Mouse (Mus musculus): ENCODE data around the gene Rab21. TPM values are rescaled to one million over a fixed set of nuclear protein-coding genes. Genes with fewer than 3 reads are reported as not detected.
"Not testable (repeated sequence)": the region's sequence is repeated elsewhere in the genome, so short reads cannot be mapped to it uniquely, and the experiment has no call there.

Gene Rab21
- total RNA-seq, 1 experiment from 2014 or later, result 49.5 TPM

DNA sequence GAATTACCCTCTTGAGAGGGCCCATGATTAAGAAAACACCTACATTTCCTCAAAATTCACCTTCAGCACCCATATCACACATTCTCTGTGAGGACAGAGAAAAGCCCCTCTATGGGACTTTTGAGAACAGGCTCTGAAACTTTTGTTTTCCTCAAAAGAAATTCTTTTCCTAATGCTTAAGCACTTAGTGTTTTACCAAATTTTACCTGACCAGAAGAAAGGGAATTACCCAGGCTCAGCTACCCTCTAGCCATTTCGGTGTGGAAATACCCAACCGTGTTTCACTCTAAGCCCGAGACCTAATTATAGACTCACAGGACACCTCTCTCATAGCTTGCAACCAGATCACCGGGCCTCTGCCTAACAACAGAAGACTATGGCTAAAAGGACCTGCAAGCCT is 17.6 kb upstream of the Rab21 start:
- no peak for ATAC-seq (replicated peaks; ENCODE audit: insufficient number of reproducible peaks, low FRiP score, low TSS enrichment, poor library complexity, severe bottlenecking)

GRCm38 (mm10) chr10:115332420-115332952 is 17.1 kb upstream of the Rab21 start:
- ATAC-seq (replicated peaks; ENCODE audit: insufficient number of reproducible peaks, low FRiP score, low TSS enrichment, poor library complexity, severe bottlenecking), result no peak

GRCm38 (mm10) chr10:115329010-115329530 is 13.7 kb upstream of the Rab21 start:
- ATAC-seq (replicated peaks; ENCODE audit: insufficient number of reproducible peaks, low FRiP score, low TSS enrichment, poor library complexity, severe bottlenecking), result no peak

DNA sequence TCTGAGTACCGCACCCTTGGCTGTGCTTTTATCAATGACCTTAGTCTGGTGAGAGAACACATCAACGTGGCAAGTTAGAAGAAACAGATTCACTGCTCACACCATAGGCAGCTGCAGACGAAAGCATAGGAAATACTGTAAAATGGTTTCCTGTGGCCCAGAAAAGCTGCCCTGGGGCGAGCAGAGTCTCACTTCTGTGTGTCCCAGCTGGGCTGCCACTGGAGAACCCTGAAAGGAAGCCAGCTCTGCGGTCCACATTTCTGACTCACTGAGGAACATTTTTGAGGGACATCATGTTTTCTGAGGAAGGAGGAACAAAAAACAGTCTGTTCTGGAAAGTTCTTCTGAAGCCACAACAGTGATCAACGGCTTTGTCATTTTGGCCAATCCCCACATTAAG is 13.1 kb upstream of the Rab21 start:
- ATAC-seq (replicated peaks; ENCODE audit: insufficient number of reproducible peaks, low FRiP score, low TSS enrichment, poor library complexity, severe bottlenecking), result no peak

- peak; percentile 62; the same call in 1 of the 2 replicates for ATAC-seq (replicated peaks; ENCODE audit: insufficient number of reproducible peaks, low FRiP score, low TSS enrichment, poor library complexity, severe bottlenecking)
These were observed 7.9 kb upstream of the Rab21 start for GRCm38 (mm10) chr10:115323295-115323694.

DNA sequence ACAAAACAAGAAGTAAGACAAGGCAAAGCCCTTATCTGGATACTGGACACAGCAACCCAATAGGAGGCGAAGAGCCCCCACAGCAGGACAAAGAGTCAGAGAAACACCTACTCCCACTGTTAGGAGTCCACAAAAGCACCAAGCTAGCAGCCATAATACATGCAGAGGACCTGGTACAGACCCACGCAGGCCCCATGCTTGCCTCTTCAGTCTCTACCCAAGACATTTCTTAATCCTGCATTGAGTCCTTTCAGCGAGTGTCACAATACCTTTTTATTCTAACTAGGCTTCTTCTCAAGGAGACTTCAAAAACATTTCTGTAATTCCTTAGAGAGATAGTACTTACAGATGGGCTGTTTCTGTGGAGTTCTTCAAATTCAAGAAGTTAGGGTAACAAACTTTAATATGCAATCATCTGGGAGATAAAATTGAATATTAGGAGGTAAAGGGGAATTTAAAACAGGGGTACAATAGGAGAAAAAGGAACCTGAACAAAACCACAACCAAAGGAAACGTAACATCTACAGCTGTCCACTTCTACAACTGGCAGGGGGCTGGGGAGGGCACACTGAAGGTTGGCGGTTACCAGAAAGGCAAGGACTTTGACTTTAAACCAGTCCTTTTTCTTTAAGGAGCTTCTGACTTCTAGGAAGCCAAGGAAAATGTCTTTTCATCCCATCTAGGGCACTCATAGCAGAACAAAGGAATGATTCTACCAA is 6.1 kb upstream of the Rab21 start:
- no peak for ATAC-seq (replicated peaks; ENCODE audit: insufficient number of reproducible peaks, low FRiP score, low TSS enrichment, poor library complexity, severe bottlenecking)

GRCm38 (mm10) chr10:115318388-115318787 is 3.0 kb upstream of the Rab21 start:
- not testable (repeated sequence) for ATAC-seq (replicated peaks; ENCODE audit: insufficient number of reproducible peaks, low FRiP score, low TSS enrichment, poor library complexity, severe bottlenecking)

- no peak for ATAC-seq (replicated peaks; ENCODE audit: insufficient number of reproducible peaks, low FRiP score, low TSS enrichment, poor library complexity, severe bottlenecking)
These were observed 919 bp upstream of the Rab21 start for GRCm38 (mm10) chr10:115316313-115316712.

DNA sequence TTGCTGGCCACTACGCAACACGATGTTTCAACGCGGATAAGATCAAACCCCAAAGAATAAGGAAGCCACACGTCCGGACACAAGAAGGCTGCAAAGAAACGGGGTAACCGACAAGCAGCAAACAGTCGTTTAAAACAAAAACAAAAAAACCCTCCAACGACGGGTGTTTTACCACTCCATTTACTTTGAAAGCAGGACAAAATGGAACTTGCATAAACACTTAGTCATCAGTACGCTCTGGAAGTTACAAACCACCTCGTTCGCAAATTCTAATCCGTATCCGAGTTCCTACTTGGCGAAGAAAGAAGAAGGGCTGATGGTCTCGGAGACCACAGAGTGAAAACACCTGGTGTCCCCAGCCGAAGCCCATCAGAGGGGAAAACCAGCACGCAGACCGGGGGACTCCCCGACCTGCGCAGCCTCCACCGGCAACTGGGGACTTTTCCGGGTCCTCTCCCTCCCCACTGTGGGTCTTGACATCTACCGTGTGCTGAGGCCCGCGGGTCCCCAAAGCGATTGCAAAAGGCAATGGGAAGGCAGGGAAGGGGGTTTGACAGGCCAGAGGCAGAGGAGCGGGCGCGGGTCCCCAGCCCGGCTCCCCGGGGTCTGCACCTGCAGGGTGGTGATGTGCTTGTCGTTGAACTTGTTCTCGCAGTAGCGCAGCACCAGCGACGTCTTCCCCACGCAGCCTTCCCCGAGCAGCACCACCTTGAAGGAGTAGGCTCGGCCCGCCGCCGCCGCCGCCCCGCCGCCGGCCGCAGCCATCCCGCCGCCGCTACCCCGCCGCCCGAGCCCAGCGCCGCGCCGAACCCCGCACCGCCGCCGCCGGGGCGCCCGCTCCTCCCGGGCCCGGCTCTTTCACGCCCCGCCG is 577 bp downstream of the Rab21 start:
- no peak for ATAC-seq (replicated peaks; ENCODE audit: insufficient number of reproducible peaks, low FRiP score, low TSS enrichment, poor library complexity, severe bottlenecking)

- no peak for ATAC-seq (replicated peaks; ENCODE audit: insufficient number of reproducible peaks, low FRiP score, low TSS enrichment, poor library complexity, severe bottlenecking)
These were observed 1.2 kb downstream of the Rab21 start for GRCm38 (mm10) chr10:115314287-115314581.

GRCm38 (mm10) chr10:115313641-115314286 is 1.6 kb downstream of the Rab21 start:
- ATAC-seq (replicated peaks; ENCODE audit: insufficient number of reproducible peaks, low FRiP score, low TSS enrichment, poor library complexity, severe bottlenecking), result no peak

- ATAC-seq (replicated peaks; ENCODE audit: insufficient number of reproducible peaks, low FRiP score, low TSS enrichment, poor library complexity, severe bottlenecking), result no peak
These were observed 2.7 kb downstream of the Rab21 start for GRCm38 (mm10) chr10:115312732-115313131.

GRCm38 (mm10) chr10:115312194-115312593 is 3.2 kb downstream of the Rab21 start:
- no peak for ATAC-seq (replicated peaks; ENCODE audit: insufficient number of reproducible peaks, low FRiP score, low TSS enrichment, poor library complexity, severe bottlenecking)

GRCm38 (mm10) chr10:115311263-115311965 is 4.0 kb downstream of the Rab21 start:
- ATAC-seq (replicated peaks; ENCODE audit: insufficient number of reproducible peaks, low FRiP score, low TSS enrichment, poor library complexity, severe bottlenecking), result 0 out of 2 replicates have a peak, but pooled peaks have one; percentile 24

DNA sequence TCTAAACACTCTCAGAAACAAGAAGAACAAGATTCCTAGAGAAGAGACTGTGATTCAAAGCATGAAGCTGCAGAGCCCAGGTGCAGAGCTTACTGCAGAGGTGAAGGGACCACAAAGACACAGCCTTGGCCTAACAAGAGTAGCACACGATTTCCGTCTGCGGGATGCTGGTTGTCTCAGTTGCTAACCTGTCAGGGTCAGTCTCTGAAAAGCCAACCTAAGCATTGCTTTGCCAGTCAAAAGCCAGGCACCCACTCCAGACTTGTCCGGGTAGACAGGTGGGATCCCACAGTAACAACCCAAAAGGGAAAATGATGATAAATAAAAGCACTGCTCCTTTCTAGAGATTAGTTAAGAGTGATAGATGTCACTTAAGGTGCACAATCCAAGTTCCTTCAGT is 6.2 kb downstream of the Rab21 start:
- ATAC-seq (replicated peaks; ENCODE audit: insufficient number of reproducible peaks, low FRiP score, low TSS enrichment, poor library complexity, severe bottlenecking), result no peak

DNA sequence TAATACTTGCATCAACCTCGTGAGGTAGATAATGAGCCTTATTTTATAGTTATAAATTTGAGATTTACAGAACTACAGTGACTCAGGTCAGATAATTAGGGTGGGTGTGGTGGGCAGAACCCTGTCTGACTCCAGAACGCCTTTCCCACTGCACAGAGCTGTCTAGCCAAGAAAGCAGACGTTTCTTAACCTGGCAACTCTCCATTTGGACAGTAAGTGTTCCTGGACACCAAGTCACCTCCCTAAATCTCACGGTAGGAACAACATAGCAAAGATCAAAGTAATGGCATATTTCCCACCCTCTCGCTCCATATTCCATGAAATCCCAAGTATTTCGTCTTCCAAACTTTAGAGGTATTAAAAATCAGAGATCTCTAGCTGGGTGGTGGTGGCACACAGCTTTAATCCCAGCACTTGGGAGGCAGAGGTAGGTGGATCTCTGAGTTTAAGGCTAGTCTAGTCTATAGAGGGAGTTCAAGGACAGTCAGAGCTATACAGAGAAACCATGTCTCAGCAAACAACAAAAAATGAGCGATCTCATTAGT is 8.0 kb downstream of the Rab21 start:
- ATAC-seq (replicated peaks; ENCODE audit: insufficient number of reproducible peaks, low FRiP score, low TSS enrichment, poor library complexity, severe bottlenecking), result no peak

DNA sequence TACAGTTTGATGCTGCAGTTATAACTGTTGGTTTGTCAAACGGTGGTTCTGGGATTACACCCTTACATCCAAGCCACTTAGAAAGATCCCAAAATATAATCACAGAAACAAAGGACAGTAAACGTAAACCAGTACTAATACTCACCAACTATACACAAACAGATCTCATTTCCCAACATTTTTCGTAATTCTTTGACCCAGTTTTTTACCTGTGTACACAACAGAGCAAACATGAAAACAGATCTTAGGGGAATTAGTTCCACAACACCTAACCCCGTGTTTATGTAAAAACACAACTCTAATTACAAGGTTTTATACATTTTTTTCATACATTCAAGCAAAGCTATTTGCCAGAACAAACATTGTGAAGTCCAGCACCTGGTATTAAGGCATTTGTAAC is 16.7 kb downstream of the Rab21 start:
- ATAC-seq (replicated peaks; ENCODE audit: insufficient number of reproducible peaks, low FRiP score, low TSS enrichment, poor library complexity, severe bottlenecking), result no peak

DNA sequence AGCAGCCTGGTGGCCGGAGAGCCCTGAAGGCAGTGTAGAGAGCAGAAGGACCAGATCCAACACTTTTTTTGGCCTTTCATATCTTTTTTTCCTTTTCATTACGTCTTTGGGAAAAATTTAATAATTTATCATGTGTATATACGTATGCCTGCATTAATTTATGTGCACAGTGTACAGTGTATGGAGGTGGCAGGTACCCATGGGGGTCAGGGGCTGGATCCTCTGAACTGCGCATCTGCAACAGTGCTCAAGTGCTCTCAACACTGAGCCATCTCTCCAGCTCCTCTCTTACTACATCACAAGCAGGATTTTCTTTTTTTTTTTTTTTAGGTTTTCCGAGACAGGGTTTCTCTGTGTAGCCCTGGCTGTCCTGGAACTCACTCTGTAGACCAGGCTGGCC is 17.8 kb downstream of the Rab21 start:
- ATAC-seq (replicated peaks; ENCODE audit: insufficient number of reproducible peaks, low FRiP score, low TSS enrichment, poor library complexity, severe bottlenecking), result no peak

All from monocyte, adult 5-6 weeks (primary cell).